Comparison of ENCODE assay signal across 8 mouse cellular contexts in genomic region chr16:44016164-44016563, GRCm38 (mm10). TPM values are rescaled to one million over a fixed set of nuclear protein-coding genes. Genes with fewer than 3 reads are reported as not detected.
DNase-seq lines count a peak whose midpoint lies in the region; ATAC-seq and TF ChIP-seq lines count a peak whose summit lies in the region.

No protein-coding gene starts in this region.

- peak overlapping the region; percentile 15; the same call in 1 of the 2 replicates for H3K4me3 ChIP-seq in bone marrow macrophage, adult 2 months (ENCODE audit: insufficient read depth, low read length)
- H3K4me3 ChIP-seq in heart, embryonic 15.5 days, result peak overlapping the region; percentile 47

- H3K4me2 ChIP-seq in heart, embryonic 15.5 days, result peak overlapping the region; percentile 62

- peak overlapping the region; percentile 40 for H3K9ac ChIP-seq in heart, embryonic 15.5 days

- TF ChIP-seq CTCF in bone marrow macrophage, adult 2 months (IDR thresholded peaks at IDR 0.05; ENCODE audit: low read depth, low read length), result no peak

- H3K36me3 ChIP-seq in heart, embryonic 15.5 days, result no peaks in the 10 kb centered on the region

- intact Hi-C loops in gastrocnemius, postnatal 36 days (cut with DNase I), result no loop called here

- H3K9me3 ChIP-seq in heart, embryonic 15.5 days (replicated peaks), result no peaks in the 10 kb centered on the region

- WGBS in heart, embryonic 15.5 days, result 5% methylated on average over 11 of the region's 11 CpGs

- peak; percentile 69 for ATAC-seq in heart, embryonic 15.5 days (replicated peaks; ENCODE audit: insufficient number of reproducible peaks, insufficient read depth, low FRiP score, low read depth)
- peak; percentile 80 for ATAC-seq in megakaryocyte progenitor cell, adult 5-6 weeks (replicated peaks; ENCODE audit: poor library complexity)

- DNase-seq in CD8-positive naive resting alpha-beta T cell, adult 2 months (ENCODE audit: low read depth in 2 of 2, low spot score in 2 of 2), result peak; percentile 30 to 38
- DNase-seq in kidney, postnatal 4 days, result peak; percentile 72 to 83
- DNase-seq in thymus, postnatal 4 days, result peak; percentile 55
- DNase-seq in frontal cortex, postnatal 14 days (ENCODE audit: low spot score in 2 of 2), result no peak
- no peak for DNase-seq in gastrocnemius, postnatal 36 days

- no peak overlapping the region for H3K27ac ChIP-seq in bone marrow macrophage, adult 2 months (ENCODE audit: insufficient read depth, low read depth, low read length)
- H3K27ac ChIP-seq in heart, embryonic 15.5 days, result no peak overlapping the region

- no peak for TF ChIP-seq POLR2A in bone marrow macrophage, adult 2 months (IDR thresholded peaks at IDR 0.05; ENCODE audit: borderline replicate concordance, low read depth, low read length)

- H3K4me1 ChIP-seq in bone marrow macrophage, adult 2 months (ENCODE audit: control insufficient read depth, insufficient read depth, low read length), result no peaks in the 10 kb centered on the region
- peaks cover 14% of the 10 kb centered on the region for H3K4me1 ChIP-seq in heart, embryonic 15.5 days (replicated peaks)

- H3K27me3 ChIP-seq in heart, embryonic 15.5 days, result no peaks in the 10 kb centered on the region

RNA-seq across cellular contexts. Expression of gene Zdhhc23, which starts 36.6 kb away (rescaled TPM):
- 1.3 and 1.6 TPM in 2 replicates for polyA plus RNA-seq in bone marrow macrophage, adult 2 months (2012; ENCODE audit: insufficient read depth, insufficient read length, missing spikeins)
- 0.81 and 1.3 TPM in 2 replicates for polyA plus RNA-seq in heart, embryonic 15.5 days (2015; fragmentation: Nextera tagmentation; extraction: Ambion mirVana)
- total RNA-seq in megakaryocyte progenitor cell, adult 5-6 weeks (2015), result 0.59 and 1.4 TPM in 2 replicates
- total RNA-seq in megakaryocyte progenitor cell, adult 5-6 weeks (2017), result 0.54 and 0.62 TPM in 2 replicates
- 10 to 100 TPM in 1 of 2 experiments, 1 to 10 TPM in 1; 7.5 to 10.9 TPM for total RNA-seq in gastrocnemius, postnatal 36 days (2021)

RNA-seq across cellular contexts. Expression of gene Gramd1c, which starts 47.0 kb away (rescaled TPM):
- polyA plus RNA-seq in bone marrow macrophage, adult 2 months (2012; ENCODE audit: insufficient read depth, insufficient read length, missing spikeins), result 0.39 TPM in 1 of 2 replicates, not detected in the other
- polyA plus RNA-seq in heart, embryonic 15.5 days (2015; fragmentation: Nextera tagmentation; extraction: Ambion mirVana), result 4.6 and 5.5 TPM in 2 replicates
- 1.6 and 1.9 TPM in 2 replicates for total RNA-seq in megakaryocyte progenitor cell, adult 5-6 weeks (2015)
- total RNA-seq in megakaryocyte progenitor cell, adult 5-6 weeks (2017), result 1.4 and 3.2 TPM in 2 replicates
- total RNA-seq in gastrocnemius, postnatal 36 days (2021), result under 1 TPM; 0.20 to 0.38 TPM

Comparison
In these comparisons a context has a peak if more than half of its experiments do, and no peak if none do; other contexts are left out.
1. DNase-seq: peak in CD8-positive naive resting alpha-beta T cell, adult 2 months (2 of 2), kidney, postnatal 4 days (2 of 2) and thymus, postnatal 4 days (single experiment); none in frontal cortex, postnatal 14 days (0 of 2) and gastrocnemius, postnatal 36 days (0 of 2).